Mouse (Mus musculus) cerebellum, adult 2 months (tissue): ENCODE measurements around the gene Irf2bp1. TPM values are rescaled to one million over a fixed set of nuclear protein-coding genes. Genes with fewer than 3 reads are reported as not detected.

Source experiments
- DNase-seq, 2 experiments: peaks; one replicate each; pipeline ENCODE4 v3.0.0; 2021
- H3K27ac ChIP-seq: fragments of 200-500 bp; 2 replicates; pipeline ENCODE4 v1.5.1; 2012; ENCODE audit warnings: low read length, control low read depth, inconsistent platforms; ENCODE audit not compliant: insufficient read depth
- H3K27me3 ChIP-seq: fragments of 200-500 bp; 2 replicates; pipeline ENCODE4 v1.6.1; 2012; ENCODE audit warnings: inconsistent platforms, mild to moderate bottlenecking, low read length, moderate library complexity; ENCODE audit not compliant: control insufficient read depth, insufficient read depth
- H3K4me1 ChIP-seq: fragments of 200-500 bp; 2 replicates; pipeline ENCODE4 v1.6.1; 2011; ENCODE audit warnings: low read length; ENCODE audit not compliant: control insufficient read depth, insufficient read depth
- H3K4me3 ChIP-seq: fragments of 200-500 bp; replicated peaks from 2 replicates; pipeline ENCODE3; 2011; ENCODE audit warnings: mild to moderate bottlenecking, low read depth, low read length, control low read depth; ENCODE audit not compliant: insufficient read depth
- CTCF ChIP-seq: fragments of 200-500 bp; IDR thresholded peaks from 2 replicates; pipeline ENCODE4 v1.5.1; 2011; ENCODE audit warnings: low read depth, mild to moderate bottlenecking, control low read depth, low read length, moderate library complexity, borderline replicate concordance; ENCODE audit not compliant: insufficient read depth
- POLR2A ChIP-seq: fragments of 200-500 bp; IDR thresholded peaks from 2 replicates; pipeline ENCODE4 v1.6.1; 2011; ENCODE audit warnings: low read length, control low read depth, borderline replicate concordance; ENCODE audit not compliant: insufficient read depth
- WGBS: fragments of 180-500 bp; shearing (Covaris S2); methylation state at CpG from one replicate; pipeline ENCODE4 v1.1.7; 2018; 5-methylcytosine and 5-hydroxymethylcytosine counted together
- polyA plus RNA-seq: library from polyadenylated mRNA; depleted of rRNA; stranded (reverse); fragments of >200 nt; gene quantifications from 2 replicates; pipeline ENCODE4 v1.2.3, GENCODE M21; 2012; rRNA removed

Irf2bp1 gene
- 37.7 and 41.5 TPM in 2 replicates for polyA plus RNA-seq

- TF ChIP-seq CTCF, result no peak
- TF ChIP-seq POLR2A, result peak; percentile 76
- Histone ChIP-seq H3K27ac (peak within 1 kb of the TSS; percentile 78), H3K4me3 (peak within 1 kb of the TSS; percentile 79), H3K27me3 (no peaks in the 10 kb centered on the region), H3K4me1 (peaks cover 14% of the 10 kb centered on the region)
- peak; percentile 95 to 98 for DNase-seq
- 2% methylated on average over 88 of the region's 90 CpGs for WGBS
Measured at GRCm38 (mm10) chr7:19003902-19004630, at the start of gene Irf2bp1. TSS of gene Irf2bp1 (plus strand) at chr7:19004044.

GRCm38 (mm10) chr7:18957569-18958383 lies 46.1 kb upstream of the Irf2bp1 start:
- Histone ChIP-seq H3K4me1 (peaks cover 8% of the 10 kb centered on the region), H3K4me3 (peak overlapping the region; percentile 60), H3K27ac (peak overlapping the region; percentile 47), H3K27me3 (no peaks in the 10 kb centered on the region)
- peak; percentile 78 to 80 for DNase-seq
- TF ChIP-seq POLR2A (0 out of 2 replicates have a peak, but pooled peaks have one; percentile 16), CTCF (no peak; the same call in 1 of the 2 replicates)
- WGBS, result 1% methylated on average over 99 of the region's 107 CpGs

GRCm38 (mm10) chr7:18958384-18958766 lies 45.5 kb upstream of the Irf2bp1 start:
- Histone ChIP-seq H3K27ac (peak overlapping the region; percentile 47), H3K27me3 (no peaks in the 10 kb centered on the region), H3K4me1 (peaks cover 8% of the 10 kb centered on the region), H3K4me3 (peak overlapping the region; percentile 60)
- TF ChIP-seq CTCF (no peak), POLR2A (no peak)
- 3% methylated on average over 21 of the region's 21 CpGs for WGBS
- peak in 1 of 2 experiments; percentile 51 for DNase-seq

GRCm38 (mm10) chr7:18959446-18959845 lies 44.4 kb upstream of the Irf2bp1 start:
- DNase-seq, result no peak
- H3K27me3 ChIP-seq, result no peaks in the 10 kb centered on the region
- no peak for TF ChIP-seq CTCF
- no peak for TF ChIP-seq POLR2A
- no peak overlapping the region for H3K27ac ChIP-seq
- H3K4me1 ChIP-seq, result peaks cover 8% of the 10 kb centered on the region
- H3K4me3 ChIP-seq, result no peak overlapping the region
- WGBS, result 67% methylated on average over 8 of the region's 8 CpGs

- no peak for DNase-seq
- Histone ChIP-seq H3K27ac (no peak overlapping the region), H3K4me3 (no peak overlapping the region), H3K27me3 (no peaks in the 10 kb centered on the region), H3K4me1 (peaks cover 8% of the 10 kb centered on the region)
- TF ChIP-seq POLR2A (no peak), CTCF (no peak)
- WGBS, result 12% methylated on average over 17 of the region's 17 CpGs
Measured at GRCm38 (mm10) chr7:18962171-18962792, 41.6 kb upstream of the Irf2bp1 start.

GRCm38 (mm10) chr7:18962795-18963194 lies 41.0 kb upstream of the Irf2bp1 start:
- H3K27me3 ChIP-seq, result no peaks in the 10 kb centered on the region
- H3K4me3 ChIP-seq, result no peak overlapping the region
- H3K4me1 ChIP-seq, result peaks cover 8% of the 10 kb centered on the region
- TF ChIP-seq POLR2A, result no peak
- no peak for TF ChIP-seq CTCF
- WGBS, result 17% methylated on average over 20 of the region's 20 CpGs
- no peak overlapping the region for H3K27ac ChIP-seq
- DNase-seq, result no peak

GRCm38 (mm10) chr7:18963294-18963843 lies 40.5 kb upstream of the Irf2bp1 start:
- 32% methylated on average over 19 of the region's 19 CpGs for WGBS
- no peak for DNase-seq
- no peak overlapping the region for H3K4me3 ChIP-seq
- no peaks in the 10 kb centered on the region for H3K27me3 ChIP-seq
- H3K4me1 ChIP-seq, result peaks cover 7% of the 10 kb centered on the region
- H3K27ac ChIP-seq, result no peak overlapping the region
- TF ChIP-seq CTCF (no peak), POLR2A (no peak)
